Mouse (Mus musculus) heart, embryonic 14.5 days (tissue): ENCODE results near the gene Dctn5. TPM values are rescaled to one million over a fixed set of nuclear protein-coding genes. Genes with fewer than 3 reads are reported as not detected.

Experiments used
- ATAC-seq: fragments of 200-750 bp; cut with Nextera tagmentation; 2 replicates; pipeline ENCODE4 v1.8.0; 2017; ENCODE audit warnings: low read depth, moderate TSS enrichment; ENCODE audit not compliant: insufficient number of reproducible peaks, insufficient read depth, low FRiP score
- H3K27ac ChIP-seq, 2 experiments: fragments of 200-500 bp in 1 of 2; fragments of 300-500 bp in 1 of 2; sonication (generic) in 1 of 2; replicated peaks in 1 of 2; 2 replicates each; pipeline ENCODE4 v1.5.1; 2012 to 2014; ENCODE audit warnings: low read depth in 2 of 2, low read length in 2 of 2, control low read depth in 1 of 2, mild to moderate bottlenecking in 1 of 2, mixed read lengths in 1 of 2; ENCODE audit not compliant: control insufficient read depth in 1 of 2, insufficient read depth in 1 of 2
- H3K27me3 ChIP-seq: fragments of 300-500 bp; sonication (generic); 2 replicates; pipeline ENCODE4 v1.6.1; 2014; ENCODE audit warnings: mild to moderate bottlenecking, low read length, control low read depth; ENCODE audit not compliant: control insufficient read depth, insufficient read depth
- H3K36me3 ChIP-seq: fragments of 300-500 bp; sonication (generic); 2 replicates; pipeline ENCODE4 v1.6.1; 2014; ENCODE audit warnings: mild to moderate bottlenecking, control low read depth, low read length, mixed read lengths; ENCODE audit not compliant: control insufficient read depth, insufficient read depth
- H3K4me1 ChIP-seq, 2 experiments: fragments of 200-500 bp in 1 of 2; fragments of 300-500 bp in 1 of 2; sonication (generic) in 1 of 2; 2 replicates each; pipeline ENCODE4 v1.6.1; 2012 to 2014; ENCODE audit warnings: low read length in 2 of 2, control low read depth in 1 of 2, mixed read lengths in 1 of 2; ENCODE audit not compliant: control insufficient read depth in 2 of 2, insufficient read depth in 2 of 2
- H3K4me2 ChIP-seq: fragments of 300-500 bp; sonication (generic); 2 replicates; pipeline ENCODE4 v1.6.1; 2014; ENCODE audit warnings: mild to moderate bottlenecking, low read length
- H3K4me3 ChIP-seq, 2 experiments: fragments of 200-500 bp in 1 of 2; fragments of 300-500 bp in 1 of 2; sonication (generic) in 1 of 2; 2 replicates each; pipeline ENCODE4 v1.5.1; 2012 to 2014; ENCODE audit warnings: low read length in 2 of 2, mild to moderate bottlenecking in 2 of 2, control low read depth in 1 of 2, low read depth in 1 of 2, moderate library complexity in 1 of 2; ENCODE audit not compliant: control insufficient read depth in 1 of 2, insufficient read depth in 1 of 2
- H3K9ac ChIP-seq: fragments of 300-500 bp; sonication (generic); 2 replicates; pipeline ENCODE4 v1.6.1; 2014; ENCODE audit warnings: mild to moderate bottlenecking, low read length
- H3K9me3 ChIP-seq: fragments of 300-500 bp; sonication (generic); 2 replicates; pipeline ENCODE4 v1.6.1; 2016; ENCODE audit warnings: low read length, control low read depth; ENCODE audit not compliant: control insufficient read depth
- WGBS: fragments of 180-500 bp; shearing (Covaris S2); extraction: QIAGEN DNeasy Blood & Tissue Kit; methylation state at CpG from one replicate; pipeline ENCODE4 v1.1.7; 2014; 5-methylcytosine and 5-hydroxymethylcytosine counted together
- polyA plus RNA-seq: library from polyadenylated mRNA; unstranded; fragments of >200 nt; fragmentation: Nextera tagmentation; extraction: Ambion mirVana; gene quantifications from 2 replicates; pipeline ENCODE4 v1.2.1, GENCODE M21; 2014

Gene Dctn5
- polyA plus RNA-seq, 1 experiment from 2014 or later: 74.6 TPM

DNA sequence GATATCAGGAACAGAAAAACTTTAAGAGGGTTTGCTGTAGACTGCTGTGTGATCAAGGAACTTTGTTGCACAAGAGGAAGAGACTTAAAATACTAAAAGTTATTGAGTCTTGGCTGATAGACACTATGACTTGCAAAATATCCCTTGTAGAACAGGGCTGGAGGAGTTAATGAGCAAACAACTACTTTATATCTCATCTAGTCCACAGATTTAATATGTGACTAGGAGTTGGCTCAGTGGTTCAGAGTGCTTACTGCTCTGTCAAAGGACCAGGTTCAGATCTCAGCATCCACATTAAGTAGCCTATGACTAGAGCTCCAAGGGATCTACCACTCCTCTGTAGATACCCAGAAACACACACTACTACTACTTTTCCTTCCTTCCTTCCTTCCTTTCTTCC lies 4.2 kb downstream of the Dctn5 start:
- peaks cover 2 to 9% of the 10 kb centered on the region in 2 experiments; a peak in 3 of 4 replicates for H3K4me1 ChIP-seq
- no peak overlapping the region for H3K4me3 ChIP-seq
- H3K4me2 ChIP-seq: no peak overlapping the region
- peaks cover 75% of the 10 kb centered on the region for H3K36me3 ChIP-seq
- no peak for ATAC-seq
- no peak overlapping the region for H3K9ac ChIP-seq
- no peaks in the 10 kb centered on the region for H3K27me3 ChIP-seq
- H3K27ac ChIP-seq: no peak overlapping the region
- no peaks in the 10 kb centered on the region for H3K9me3 ChIP-seq

DNA sequence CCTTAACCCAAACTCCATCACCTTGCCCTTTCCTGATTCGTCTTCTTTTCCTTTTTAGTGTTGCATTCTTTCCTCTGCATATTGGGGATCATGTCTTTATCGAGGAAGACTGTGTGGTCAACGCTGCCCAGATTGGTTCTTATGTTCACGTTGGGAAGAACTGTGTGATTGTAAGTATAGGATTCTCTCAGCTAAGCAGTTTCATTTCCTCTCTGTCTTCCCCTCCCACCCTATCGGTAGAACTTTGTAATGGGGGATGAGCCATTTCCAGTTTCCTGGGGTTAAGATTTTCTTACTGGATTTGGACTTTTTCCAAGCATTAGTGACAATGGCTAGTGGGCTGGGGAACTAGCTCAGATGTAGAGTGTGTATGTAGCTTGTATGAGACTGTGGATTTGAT lies 5.3 kb downstream of the Dctn5 start:
- H3K4me1 ChIP-seq: peaks cover 2 to 6% of the 10 kb centered on the region in 2 experiments; a peak in 3 of 4 replicates
- no peaks in the 10 kb centered on the region for H3K27me3 ChIP-seq
- H3K4me2 ChIP-seq: no peak overlapping the region
- no peak overlapping the region for H3K4me3 ChIP-seq
- 88% methylated on average over 5 of the region's 5 CpGs for WGBS
- no peak overlapping the region for H3K9ac ChIP-seq
- H3K27ac ChIP-seq: no peak overlapping the region
- H3K36me3 ChIP-seq: peaks cover 86% of the 10 kb centered on the region
- no peak for ATAC-seq
- H3K9me3 ChIP-seq: no peaks in the 10 kb centered on the region

DNA sequence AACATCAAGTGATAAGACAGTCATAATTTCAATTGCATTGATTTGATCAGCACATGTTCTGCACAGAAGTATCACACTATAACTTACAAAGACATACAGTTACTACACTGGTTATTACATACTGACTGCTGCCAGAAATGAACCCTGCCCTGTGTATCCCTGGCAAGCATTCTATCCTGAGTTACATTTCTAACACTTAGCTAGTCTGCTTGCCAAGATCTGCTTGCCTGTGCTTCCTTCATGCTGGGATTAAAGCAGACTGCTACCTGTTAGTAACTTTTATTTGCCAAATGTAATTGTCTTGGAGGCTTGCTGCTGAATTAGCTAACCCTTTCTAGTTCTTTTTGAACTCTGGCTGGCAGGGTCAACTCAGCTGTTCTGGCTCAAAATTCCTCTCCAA lies 8.2 kb downstream of the Dctn5 start:
- ATAC-seq: no peak
- Histone ChIP-seq H3K4me3 (no peak overlapping the region), H3K9ac (no peak overlapping the region), H3K4me2 (no peak overlapping the region), H3K36me3 (peaks cover 96% of the 10 kb centered on the region), H3K27me3 (no peaks in the 10 kb centered on the region), H3K27ac (no peak overlapping the region), H3K4me1 (no peaks in the 10 kb centered on the region), H3K9me3 (no peaks in the 10 kb centered on the region)

DNA sequence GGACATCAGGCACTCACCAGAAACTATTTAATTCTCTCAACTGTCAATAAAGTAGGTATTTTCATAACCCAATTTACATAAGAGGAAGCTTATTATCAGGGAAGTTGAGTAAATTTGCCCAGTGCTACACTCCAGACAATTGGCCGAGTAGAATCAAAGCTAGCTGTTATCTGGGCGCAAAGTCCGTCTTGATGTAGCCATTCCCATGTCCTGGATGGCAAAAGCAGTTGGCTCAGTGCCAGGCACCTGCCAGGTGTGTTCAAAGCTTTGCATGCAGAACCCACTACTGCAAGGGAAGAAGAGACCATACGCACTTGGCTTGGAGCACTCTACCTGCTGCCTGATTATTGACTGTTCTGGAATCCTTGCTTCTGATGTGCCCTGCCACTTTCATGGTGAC lies 19.6 kb downstream of the Dctn5 start:
- Histone ChIP-seq H3K4me1 (peaks cover 0 to 3% of the 10 kb centered on the region in 2 experiments; a peak in 2 of 4 replicates), H3K4me2 (no peak overlapping the region), H3K9me3 (no peaks in the 10 kb centered on the region), H3K36me3 (peaks cover 36% of the 10 kb centered on the region), H3K27me3 (no peaks in the 10 kb centered on the region), H3K9ac (no peak overlapping the region), H3K27ac (no peak overlapping the region), H3K4me3 (no peak overlapping the region)
- no peak for ATAC-seq
- 75% methylated on average over 4 of the region's 4 CpGs for WGBS

DNA sequence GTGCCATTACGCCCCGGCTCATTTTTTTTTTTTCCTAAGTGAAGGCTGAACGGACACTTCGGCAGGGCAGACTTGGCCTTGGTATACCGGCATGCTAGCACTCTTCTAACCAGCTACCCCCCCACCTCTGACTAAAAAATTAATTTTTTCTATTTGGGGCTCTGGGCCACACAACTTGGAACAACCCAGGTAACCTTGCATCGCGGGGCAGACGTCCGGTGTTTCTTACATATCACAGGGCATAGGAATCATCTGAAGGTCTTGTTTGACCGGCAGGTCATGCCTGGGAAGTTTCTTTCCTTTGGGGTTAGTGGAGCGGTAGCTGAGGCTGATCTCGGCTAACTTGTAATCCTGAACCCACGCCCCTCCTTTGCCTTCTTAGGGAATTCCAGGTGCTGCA lies 25.6 kb downstream of the Dctn5 start:
- 4% methylated on average over 13 of the region's 13 CpGs for WGBS
- peaks cover 14 to 38% of the 10 kb centered on the region in 2 experiments for H3K4me1 ChIP-seq
- ATAC-seq: no peak
- H3K9ac ChIP-seq: peak overlapping the region; percentile 83
- H3K4me3 ChIP-seq: peak overlapping the region; percentile 79 to 84
- peaks cover 29% of the 10 kb centered on the region for H3K36me3 ChIP-seq
- peak overlapping the region; percentile 69 for H3K4me2 ChIP-seq
- peak overlapping the region; percentile 76 to 85 for H3K27ac ChIP-seq
- H3K9me3 ChIP-seq: no peaks in the 10 kb centered on the region
- H3K27me3 ChIP-seq: no peaks in the 10 kb centered on the region

DNA sequence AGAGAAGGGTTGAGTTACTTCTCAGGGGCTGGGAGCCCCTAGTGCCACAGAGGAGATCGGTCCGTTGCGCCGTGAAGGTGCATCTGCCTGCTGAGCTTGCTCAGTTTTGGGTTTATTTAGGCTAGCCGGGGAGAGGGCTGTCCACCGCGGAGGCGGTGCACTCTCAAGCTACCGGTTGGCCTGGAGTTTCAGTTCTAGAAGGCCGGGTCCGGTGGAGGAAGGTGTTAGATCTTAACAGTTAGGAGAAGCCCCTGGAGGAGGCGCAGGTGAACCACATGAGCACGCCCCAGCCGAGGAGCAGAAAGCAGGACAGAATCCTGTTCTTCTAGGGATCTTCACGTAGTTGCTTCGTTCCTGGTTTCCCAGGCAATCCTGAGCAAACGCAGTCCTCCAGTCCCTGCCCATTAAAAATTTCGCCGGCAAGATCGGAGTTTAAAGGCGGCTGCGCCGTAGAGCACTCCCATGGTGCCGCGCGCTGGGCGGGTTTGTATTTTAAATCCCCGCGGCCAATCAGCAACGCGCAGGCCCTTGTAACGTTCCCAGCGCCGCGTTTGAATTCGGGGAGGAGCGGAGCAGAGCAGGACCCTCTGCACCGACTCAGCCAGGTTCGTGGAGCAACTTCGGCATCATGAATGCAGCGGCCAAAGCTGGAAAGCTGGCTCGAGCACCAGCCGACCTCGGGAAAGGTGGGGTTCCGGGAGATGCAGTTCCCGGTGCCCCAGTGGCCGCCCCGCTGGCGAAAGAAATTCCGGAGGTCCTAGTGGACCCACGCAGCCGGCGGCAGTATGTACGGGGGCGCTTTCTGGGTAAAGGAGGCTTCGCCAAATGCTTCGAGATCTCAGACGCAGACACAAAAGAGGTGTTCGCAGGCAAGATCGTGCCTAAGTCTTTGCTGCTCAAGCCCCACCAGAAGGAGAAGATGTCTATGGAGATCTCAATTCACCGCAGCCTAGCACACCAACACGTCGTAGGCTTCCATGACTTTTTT lies 26.4 kb downstream of the Dctn5 start, which contains the start of gene Plk1:
Gene Plk1 (plus strand): TSS at position 525 of the 988 bp plus-strand sequence.
- under 1% methylated on average over 63 of the region's 63 CpGs for WGBS
- H3K4me1 ChIP-seq: peaks cover 14 to 38% of the 10 kb centered on the region in 2 experiments
- H3K27me3 ChIP-seq: no peaks in the 10 kb centered on the region
- ATAC-seq: peak; percentile 80
- peak within 1 kb of the TSS; percentile 69 for H3K4me2 ChIP-seq
- no peaks in the 10 kb centered on the region for H3K9me3 ChIP-seq
- H3K4me3 ChIP-seq: peak within 1 kb of the TSS; percentile 79 to 84
- H3K27ac ChIP-seq: peak within 1 kb of the TSS; percentile 76 to 85
- H3K9ac ChIP-seq: peak within 1 kb of the TSS; percentile 83
- peaks cover 31% of the 10 kb centered on the region for H3K36me3 ChIP-seq

DNA sequence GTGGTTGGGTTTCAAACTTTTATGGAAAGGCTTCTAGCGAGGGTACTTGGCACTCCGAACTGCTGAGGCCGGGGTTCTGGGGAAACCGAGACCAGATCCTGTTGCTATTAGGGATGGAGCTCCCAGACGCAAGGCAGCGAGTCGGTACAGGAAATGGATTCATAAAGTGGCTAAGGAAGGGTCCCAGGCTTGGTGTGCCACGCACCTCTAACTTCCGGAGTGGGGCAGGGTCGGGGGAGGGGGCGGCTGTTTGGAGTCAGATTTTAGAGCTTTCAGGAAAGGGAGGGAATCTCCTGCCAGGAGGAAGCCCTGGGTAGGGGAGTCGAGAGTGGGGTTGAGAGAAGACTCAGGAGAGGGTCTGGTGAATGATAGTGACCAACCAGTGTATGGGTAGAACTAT lies 27.2 kb downstream of the Dctn5 start:
- peaks cover 39% of the 10 kb centered on the region for H3K36me3 ChIP-seq
- H3K4me3 ChIP-seq: peak overlapping the region; percentile 79 to 84
- peak overlapping the region; percentile 50 to 66; a peak in 1 of 4 replicates for H3K27ac ChIP-seq
- no peaks in the 10 kb centered on the region for H3K9me3 ChIP-seq
- no peaks in the 10 kb centered on the region for H3K27me3 ChIP-seq
- H3K4me2 ChIP-seq: peak overlapping the region; percentile 69
- peaks cover 14 to 38% of the 10 kb centered on the region in 2 experiments for H3K4me1 ChIP-seq
- 1% methylated on average over 12 of the region's 12 CpGs for WGBS
- no peak; the same call in 1 of the 2 replicates for ATAC-seq
- peak overlapping the region; percentile 83 for H3K9ac ChIP-seq
